Mouse (Mus musculus) embryo, embryonic 11.5 days (tissue): ENCODE results near the gene Cyp4a31.
"Not testable (repeated sequence)": the region's sequence is repeated elsewhere in the genome, so short reads cannot be mapped to it uniquely, and the experiment has no call there.

Source experiments
- DNase-seq: peaks from one replicate; pipeline ENCODE4 v3.0.0-alpha.2; 2012; ENCODE audit warnings: low read depth, low spot score

Gene Cyp4a31

GRCm38 (mm10) chr4:115563401-115563800 lies at the start of gene Cyp4a31:
Cyp4a31 (plus strand) TSS chr4:115563649.
- no peak for DNase-seq

- not testable (repeated sequence) for DNase-seq
These were observed 49.5 kb upstream of the Cyp4a31 start for GRCm38 (mm10) chr4:115513964-115514363.

- not testable (repeated sequence) for DNase-seq
These were observed 45.4 kb upstream of the Cyp4a31 start, which contains the start of gene Cyp4a10 for GRCm38 (mm10) chr4:115518000-115518399. Cyp4a10 (plus strand) TSS chr4:115518264.

- no peak for DNase-seq
These were observed 44.0 kb upstream of the Cyp4a31 start for GRCm38 (mm10) chr4:115519444-115519843.

- no peak for DNase-seq
These were observed 41.7 kb upstream of the Cyp4a31 start for GRCm38 (mm10) chr4:115521766-115522165.

GRCm38 (mm10) chr4:115545101-115545500 lies 18.3 kb upstream of the Cyp4a31 start:
- DNase-seq, result no peak

GRCm38 (mm10) chr4:115546141-115546828 lies 17.2 kb upstream of the Cyp4a31 start:
- no peak for DNase-seq

GRCm38 (mm10) chr4:115552726-115553125 lies 10.7 kb upstream of the Cyp4a31 start:
- DNase-seq, result no peak

GRCm38 (mm10) chr4:115555513-115555912 lies 7.9 kb upstream of the Cyp4a31 start:
- DNase-seq, result no peak

- DNase-seq, result no peak
These were observed 5.4 kb upstream of the Cyp4a31 start for GRCm38 (mm10) chr4:115557861-115558561.

GRCm38 (mm10) chr4:115561236-115561635 lies 2.2 kb upstream of the Cyp4a31 start:
- DNase-seq, result not testable (repeated sequence)

- not testable (repeated sequence) for DNase-seq
These were observed 1.2 kb downstream of the Cyp4a31 start for GRCm38 (mm10) chr4:115564469-115565225.

GRCm38 (mm10) chr4:115575255-115575654 lies 11.8 kb downstream of the Cyp4a31 start:
- DNase-seq, result no peak

GRCm38 (mm10) chr4:115575776-115576175 lies 12.3 kb downstream of the Cyp4a31 start:
- DNase-seq, result no peak

GRCm38 (mm10) chr4:115583036-115583435 lies 19.6 kb downstream of the Cyp4a31 start:
- DNase-seq, result no peak

- DNase-seq, result no peak
These were observed 32.9 kb downstream of the Cyp4a31 start for GRCm38 (mm10) chr4:115596357-115596756.

GRCm38 (mm10) chr4:115596824-115597336 lies 33.4 kb downstream of the Cyp4a31 start:
- no peak for DNase-seq

GRCm38 (mm10) chr4:115600611-115601010 lies 37.2 kb downstream of the Cyp4a31 start, which contains the start of gene Cyp4a32:
Cyp4a32 (plus strand) TSS chr4:115600969.
- DNase-seq, result not testable (repeated sequence)

GRCm38 (mm10) chr4:115614005-115614404 lies 50.6 kb downstream of the Cyp4a31 start:
- DNase-seq, result no peak

- DNase-seq, result not testable (repeated sequence)
These were observed 62.1 kb downstream of the Cyp4a31 start for GRCm38 (mm10) chr4:115625560-115625959.
